Mouse (Mus musculus) cerebellum, adult 9-10 months (tissue): ENCODE results near the gene Smo.
"Not testable (repeated sequence)": the region's sequence is repeated elsewhere in the genome, so short reads cannot be mapped to it uniquely, and the experiment has no call there.

Experiments used
- DNase-seq: peaks from one replicate; pipeline ENCODE4 v3.0.0; 2022

The Smo gene

GRCm38 (mm10) chr6:29728035-29728434 is 7.3 kb upstream of the Smo start:
- DNase-seq, result no peak

- DNase-seq, result no peak
Measured at GRCm38 (mm10) chr6:29729491-29729890, 5.8 kb upstream of the Smo start.

- DNase-seq, result no peak
Measured at GRCm38 (mm10) chr6:29735689-29736451, 567 bp downstream of the Smo start.

GRCm38 (mm10) chr6:29736610-29737458 is 1.5 kb downstream of the Smo start:
- DNase-seq, result no peak

GRCm38 (mm10) chr6:29751466-29752152 is 16.3 kb downstream of the Smo start:
- no peak for DNase-seq

- no peak for DNase-seq
Measured at GRCm38 (mm10) chr6:29753336-29753735, 18.0 kb downstream of the Smo start.

- no peak for DNase-seq
Measured at GRCm38 (mm10) chr6:29756001-29756400, 20.7 kb downstream of the Smo start.

- no peak for DNase-seq
Measured at GRCm38 (mm10) chr6:29756476-29756875, 21.2 kb downstream of the Smo start.

- peak; percentile 82 for DNase-seq
Measured at GRCm38 (mm10) chr6:29758417-29758816, 23.1 kb downstream of the Smo start.

GRCm38 (mm10) chr6:29759012-29759679 is 23.8 kb downstream of the Smo start:
- DNase-seq, result no peak

- not testable (repeated sequence) for DNase-seq
Measured at GRCm38 (mm10) chr6:29760397-29760796, 25.1 kb downstream of the Smo start.

- no peak for DNase-seq
Measured at GRCm38 (mm10) chr6:29761282-29761681, 26.0 kb downstream of the Smo start.

GRCm38 (mm10) chr6:29762524-29762923 is 27.2 kb downstream of the Smo start:
- no peak for DNase-seq

- peak; percentile 57 for DNase-seq
Measured at GRCm38 (mm10) chr6:29766874-29767273, 31.6 kb downstream of the Smo start.

- DNase-seq, result peak; percentile 96
Measured at GRCm38 (mm10) chr6:29767813-29768660, 32.7 kb downstream of the Smo start, which contains the start of gene Ahcyl2. Gene Ahcyl2 (plus strand): TSS chr6:29768011.

- peak; percentile 63 for DNase-seq
Measured at GRCm38 (mm10) chr6:29768791-29769441, 33.6 kb downstream of the Smo start.

GRCm38 (mm10) chr6:29770672-29771321 is 35.5 kb downstream of the Smo start:
- DNase-seq, result no peak

- no peak for DNase-seq
Measured at GRCm38 (mm10) chr6:29772236-29772635, 36.9 kb downstream of the Smo start.

GRCm38 (mm10) chr6:29774161-29774560 is 38.9 kb downstream of the Smo start:
- DNase-seq, result no peak

- no peak for DNase-seq
Measured at GRCm38 (mm10) chr6:29775609-29776008, 40.3 kb downstream of the Smo start.
